Mouse (Mus musculus) C2C12 (cell line): Measurements from ENCODE around the gene Mras.

Experiments used
- CEBPB ChIP-seq: IDR thresholded peaks from one replicate; pipeline ENCODE4 v1.6.1; 2011; ENCODE audit warnings: low read depth, mild to moderate bottlenecking, control low read depth, moderate library complexity
- CTCF ChIP-seq: IDR thresholded peaks from one replicate; pipeline ENCODE4 v1.5.1; 2011; ENCODE audit not compliant: control insufficient read depth, insufficient read depth, insufficient read length
- FOSL1 ChIP-seq: IDR thresholded peaks from one replicate; pipeline ENCODE4 v1.8.0; 2011; ENCODE audit warnings: mild to moderate bottlenecking, low read length; ENCODE audit not compliant: poor library complexity, insufficient read depth, severe bottlenecking
- MAX ChIP-seq: IDR thresholded peaks from one replicate; pipeline ENCODE4 v1.6.1; 2011; ENCODE audit warnings: mild to moderate bottlenecking, control low read depth
- MYOD1 ChIP-seq: IDR thresholded peaks from one replicate; pipeline ENCODE4 v1.6.1; 2011; ENCODE audit warnings: low read depth; ENCODE audit not compliant: control insufficient read depth, insufficient read length
- MYOG ChIP-seq: IDR thresholded peaks from one replicate; pipeline ENCODE4 v1.6.1; 2011; ENCODE audit not compliant: control insufficient read depth, insufficient read length; ENCODE audit errors: extremely low read depth
- USF1 ChIP-seq: IDR thresholded peaks from one replicate; pipeline ENCODE4 v1.6.1; 2011; ENCODE audit warnings: low read depth, mild to moderate bottlenecking, control low read depth, moderate library complexity

GRCm38 (mm10) chr9:99428601-99429331, 8.4 kb downstream of the Mras start:
- TF ChIP-seq CTCF (no peak), MAX (no peak), USF1 (no peak), MYOG (no peak), MYOD1 (no peak), CEBPB (no peak), FOSL1 (no peak)
